Mouse (Mus musculus) neural tube, embryonic 15.5 days (tissue): Measurements from ENCODE around the gene Aldh18a1. TPM values are rescaled to one million over a fixed set of nuclear protein-coding genes. Genes with fewer than 3 reads are reported as not detected.
"Not testable (repeated sequence)": the region's sequence is repeated elsewhere in the genome, so short reads cannot be mapped to it uniquely, and the experiment has no call there.

Experiments used
- ATAC-seq: fragments of 200-750 bp; cut with Nextera tagmentation; 2 replicates; pipeline ENCODE4 v1.8.0; 2017; ENCODE audit warnings: mild to moderate bottlenecking, moderate TSS enrichment, moderate library complexity; ENCODE audit not compliant: low FRiP score
- H3K27ac ChIP-seq: fragments of 300-500 bp; sonication (generic); replicated peaks from 2 replicates; pipeline ENCODE4 v1.5.1; 2015; ENCODE audit warnings: mild to moderate bottlenecking, inconsistent platforms
- H3K27me3 ChIP-seq: fragments of 300-500 bp; sonication (generic); replicated peaks from 2 replicates; pipeline ENCODE4 v1.6.1; 2015; ENCODE audit warnings: inconsistent platforms
- H3K36me3 ChIP-seq: fragments of 300-500 bp; sonication (generic); 2 replicates; pipeline ENCODE4 v1.6.1; 2015; ENCODE audit warnings: inconsistent platforms
- H3K4me1 ChIP-seq: fragments of 300-500 bp; sonication (generic); 2 replicates; pipeline ENCODE4 v1.6.1; 2015; ENCODE audit warnings: inconsistent platforms
- H3K4me2 ChIP-seq: fragments of 300-500 bp; sonication (generic); 2 replicates; pipeline ENCODE4 v1.6.1; 2015; ENCODE audit warnings: inconsistent platforms, mild to moderate bottlenecking, moderate library complexity
- H3K4me3 ChIP-seq: fragments of 300-500 bp; sonication (generic); replicated peaks from 2 replicates; pipeline ENCODE4 v1.5.1; 2015; ENCODE audit warnings: mild to moderate bottlenecking, inconsistent platforms
- H3K9ac ChIP-seq: fragments of 300-500 bp; sonication (generic); replicated peaks from 2 replicates; pipeline ENCODE4 v1.6.1; 2015; ENCODE audit warnings: mild to moderate bottlenecking, inconsistent platforms
- H3K9me3 ChIP-seq: fragments of 300-500 bp; sonication (generic); replicated peaks from 2 replicates; pipeline ENCODE4 v1.6.1; 2016; ENCODE audit warnings: inconsistent platforms
- WGBS: fragments of 180-500 bp; shearing (Covaris S2); methylation state at CpG from one replicate; pipeline ENCODE4 v1.1.7; 2015; ENCODE audit warnings: mixed read lengths; 5-methylcytosine and 5-hydroxymethylcytosine counted together
- polyA plus RNA-seq: library from polyadenylated mRNA; unstranded; fragments of >200 nt; fragmentation: Nextera tagmentation; extraction: Ambion mirVana; gene quantifications from 2 replicates; pipeline ENCODE4 v1.2.1, GENCODE M21; 2015

The Aldh18a1 gene
- polyA plus RNA-seq, 1 experiment from 2014 or later, result 43.0 TPM

GRCm38 (mm10) chr19:40581662-40582061 is 6.6 kb downstream of the Aldh18a1 start:
- 90% methylated on average over 5 of the region's 5 CpGs for WGBS
- Histone ChIP-seq H3K9ac (no peak overlapping the region), H3K4me3 (no peak overlapping the region), H3K9me3 (no peaks in the 10 kb centered on the region), H3K4me2 (no peak overlapping the region), H3K27me3 (no peaks in the 10 kb centered on the region), H3K36me3 (peaks cover 60% of the 10 kb centered on the region), H3K4me1 (peaks cover 7% of the 10 kb centered on the region), H3K27ac (no peak overlapping the region)
- no peak for ATAC-seq

GRCm38 (mm10) chr19:40580902-40581301 is 7.4 kb downstream of the Aldh18a1 start:
- peaks cover 67% of the 10 kb centered on the region for H3K36me3 ChIP-seq
- no peaks in the 10 kb centered on the region for H3K27me3 ChIP-seq
- H3K4me1 ChIP-seq, result no peaks in the 10 kb centered on the region
- no peak overlapping the region for H3K27ac ChIP-seq
- WGBS, result 88% methylated on average over 2 of the region's 2 CpGs
- H3K4me3 ChIP-seq, result no peak overlapping the region
- no peak overlapping the region for H3K4me2 ChIP-seq
- no peak for ATAC-seq
- no peaks in the 10 kb centered on the region for H3K9me3 ChIP-seq
- H3K9ac ChIP-seq, result no peak overlapping the region

DNA sequence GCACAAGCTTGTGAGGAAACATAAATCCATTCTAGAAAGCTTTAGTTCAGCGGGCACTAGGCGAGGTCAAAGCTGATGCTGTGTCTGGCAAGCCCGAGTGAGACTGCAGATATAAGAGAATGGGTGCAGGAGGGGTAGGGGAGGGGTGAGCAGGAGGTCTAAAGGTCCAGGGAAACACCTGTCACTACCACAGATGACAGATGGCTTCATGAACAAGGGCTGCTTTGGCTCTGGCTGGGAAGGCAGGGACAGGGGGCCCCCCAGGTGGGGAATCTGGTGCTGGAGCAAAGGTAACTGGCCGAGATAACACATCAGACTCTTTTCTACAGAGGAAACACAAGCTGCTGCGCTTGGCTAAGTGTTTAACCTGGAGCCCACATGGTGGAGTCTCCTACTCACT is 12.8 kb downstream of the Aldh18a1 start:
- Histone ChIP-seq H3K4me1 (no peaks in the 10 kb centered on the region), H3K27me3 (no peaks in the 10 kb centered on the region), H3K4me3 (no peak overlapping the region), H3K4me2 (no peak overlapping the region), H3K9ac (no peak overlapping the region), H3K27ac (no peak overlapping the region), H3K36me3 (peaks cover 95% of the 10 kb centered on the region), H3K9me3 (0 out of 2 replicates have a peak, but pooled peaks cover 4% of the 10 kb centered on the region)
- ATAC-seq, result no peak
- 74% methylated on average over 5 of the region's 5 CpGs for WGBS

DNA sequence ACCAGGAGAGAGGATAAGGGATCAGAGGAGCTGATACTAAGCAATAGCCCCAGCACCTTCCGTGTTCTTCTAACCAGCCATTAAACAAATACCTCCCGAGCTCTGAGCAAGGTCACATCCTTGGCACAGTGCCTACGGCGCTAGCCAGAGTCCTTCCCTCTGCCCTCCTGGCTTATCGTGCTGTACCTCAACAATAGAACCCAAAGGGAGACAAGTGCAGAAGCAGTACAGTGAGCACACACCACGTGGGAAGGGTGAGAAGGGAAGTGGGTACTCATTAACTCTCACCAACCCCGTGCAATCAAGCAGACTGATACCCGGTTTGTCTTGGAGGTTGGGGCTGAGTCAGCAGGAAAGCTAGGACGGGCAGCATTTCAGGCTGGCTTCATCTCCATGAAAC is 17.5 kb downstream of the Aldh18a1 start:
- no peaks in the 10 kb centered on the region for H3K27me3 ChIP-seq
- no peak overlapping the region for H3K4me2 ChIP-seq
- no peak overlapping the region for H3K9ac ChIP-seq
- peaks cover 97% of the 10 kb centered on the region for H3K36me3 ChIP-seq
- no peak overlapping the region for H3K27ac ChIP-seq
- no peaks in the 10 kb centered on the region for H3K4me1 ChIP-seq
- WGBS, result 93% methylated on average over 9 of the region's 9 CpGs
- H3K9me3 ChIP-seq, result 0 out of 2 replicates have a peak, but pooled peaks cover 4% of the 10 kb centered on the region
- no peak for ATAC-seq
- H3K4me3 ChIP-seq, result no peak overlapping the region

- peaks cover 95% of the 10 kb centered on the region for H3K36me3 ChIP-seq
- H3K27ac ChIP-seq, result no peak overlapping the region
- no peak overlapping the region for H3K4me3 ChIP-seq
- H3K4me1 ChIP-seq, result no peaks in the 10 kb centered on the region
- no peak for ATAC-seq
- 0 out of 2 replicates have a peak, but pooled peaks cover 4% of the 10 kb centered on the region for H3K9me3 ChIP-seq
- no peak overlapping the region for H3K9ac ChIP-seq
- H3K27me3 ChIP-seq, result no peaks in the 10 kb centered on the region
- no peak overlapping the region for H3K4me2 ChIP-seq
- WGBS, result 87% methylated on average over 3 of the region's 3 CpGs
Measured at GRCm38 (mm10) chr19:40567616-40568015, 20.6 kb downstream of the Aldh18a1 start.

DNA sequence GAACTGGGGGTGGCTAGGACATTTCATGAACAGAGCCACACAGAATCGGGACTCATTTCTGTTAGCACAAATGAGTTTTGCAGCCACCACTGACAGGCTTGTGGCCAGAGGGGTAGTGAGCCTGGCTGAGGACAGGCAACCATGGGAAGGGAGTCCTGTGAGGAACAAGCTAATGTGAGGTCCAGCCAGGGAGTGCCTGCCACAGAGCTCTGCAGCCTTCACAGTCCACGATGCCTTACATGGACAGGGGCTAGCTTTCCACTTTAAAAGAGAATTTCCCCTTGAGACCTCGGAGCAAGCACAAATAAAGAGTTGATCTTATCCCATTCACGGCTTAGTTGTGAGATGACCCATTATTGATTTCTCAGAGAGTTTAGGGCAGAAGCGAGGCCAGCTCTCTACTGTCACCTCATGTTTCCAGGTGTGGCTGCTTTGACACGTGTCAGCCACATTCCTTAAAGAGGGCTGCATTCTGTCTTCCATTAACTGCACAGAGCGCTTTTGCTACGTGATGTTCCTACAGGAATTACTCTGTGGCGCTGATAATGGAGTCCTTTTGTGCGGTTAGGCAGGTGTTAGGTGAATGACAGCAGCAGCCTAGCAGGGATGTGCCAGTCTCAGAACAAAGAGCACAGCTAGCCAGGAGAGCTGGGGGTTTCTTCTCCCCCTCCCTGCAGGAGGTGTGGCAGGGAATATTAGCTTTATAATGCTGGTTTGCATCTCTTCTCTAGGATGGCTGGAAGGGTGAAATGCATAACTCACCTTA is 24.2 kb downstream of the Aldh18a1 start:
- no peak for ATAC-seq
- peaks cover 70% of the 10 kb centered on the region for H3K36me3 ChIP-seq
- H3K4me2 ChIP-seq, result no peak overlapping the region
- no peaks in the 10 kb centered on the region for H3K9me3 ChIP-seq
- no peaks in the 10 kb centered on the region for H3K4me1 ChIP-seq
- H3K4me3 ChIP-seq, result no peak overlapping the region
- no peak overlapping the region for H3K9ac ChIP-seq
- 90% methylated on average over 10 of the region's 10 CpGs for WGBS
- H3K27ac ChIP-seq, result no peak overlapping the region
- no peaks in the 10 kb centered on the region for H3K27me3 ChIP-seq

- H3K27me3 ChIP-seq, H3K9ac ChIP-seq, H3K4me3 ChIP-seq, ATAC-seq, H3K27ac ChIP-seq, H3K4me2 ChIP-seq, H3K4me1 ChIP-seq, H3K9me3 ChIP-seq: not testable (repeated sequence)
- peaks cover 67% of the 10 kb centered on the region for H3K36me3 ChIP-seq
- WGBS, result 71% methylated on average over 14 of the region's 31 CpGs
Measured at GRCm38 (mm10) chr19:40561521-40561920, 26.7 kb downstream of the Aldh18a1 start.

DNA sequence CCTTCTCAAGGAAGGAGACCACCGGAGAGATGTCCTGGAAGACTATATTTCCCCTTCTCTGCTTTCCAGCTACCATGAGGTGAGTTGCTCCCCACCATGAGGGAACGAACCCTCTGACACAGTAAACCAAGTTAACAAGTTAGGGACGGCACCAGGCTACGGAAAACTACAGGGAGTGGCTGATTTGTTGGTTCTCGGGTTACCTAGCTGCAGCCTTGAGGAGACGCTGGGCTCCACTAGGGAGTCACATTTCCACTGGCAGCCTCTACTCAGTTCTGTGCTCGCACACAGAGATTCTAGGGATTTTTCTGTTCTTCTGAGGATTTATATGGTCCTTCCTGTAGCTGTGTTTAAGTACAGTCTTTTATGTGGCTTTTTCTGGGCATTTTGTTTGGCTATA is 32.2 kb downstream of the Aldh18a1 start:
- no peak for ATAC-seq
- Histone ChIP-seq H3K27me3 (no peaks in the 10 kb centered on the region), H3K27ac (no peak overlapping the region), H3K9ac (no peak overlapping the region), H3K36me3 (peaks cover 73% of the 10 kb centered on the region), H3K4me1 (no peaks in the 10 kb centered on the region), H3K4me2 (no peak overlapping the region), H3K9me3 (no peaks in the 10 kb centered on the region), H3K4me3 (no peak overlapping the region)
- 90% methylated on average over 7 of the region's 7 CpGs for WGBS

DNA sequence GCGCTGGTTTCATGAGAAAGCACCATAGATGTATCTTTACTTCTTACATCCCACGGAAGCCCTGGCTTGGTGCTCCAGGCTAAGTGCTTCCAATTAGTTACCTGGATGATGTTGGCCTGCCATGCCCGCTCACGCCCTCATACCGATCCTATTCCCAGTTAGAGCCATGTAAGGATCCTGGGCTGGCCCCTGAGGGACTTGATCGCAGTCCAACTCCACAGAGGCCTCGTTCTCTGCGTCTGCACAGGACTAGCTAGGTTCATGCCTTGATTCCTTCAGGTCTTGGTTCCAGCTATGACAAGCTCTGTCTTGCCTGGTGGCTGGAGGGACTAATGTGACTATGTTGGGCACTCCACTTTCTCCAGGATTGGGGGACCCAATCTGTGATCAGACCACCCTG is 33.1 kb downstream of the Aldh18a1 start:
- Histone ChIP-seq H3K4me3 (no peak overlapping the region), H3K36me3 (peaks cover 82% of the 10 kb centered on the region), H3K9me3 (no peaks in the 10 kb centered on the region), H3K9ac (no peak overlapping the region), H3K4me1 (no peaks in the 10 kb centered on the region), H3K27ac (no peak overlapping the region), H3K27me3 (no peaks in the 10 kb centered on the region), H3K4me2 (no peak overlapping the region)
- 97% methylated on average over 8 of the region's 8 CpGs for WGBS
- ATAC-seq, result no peak

DNA sequence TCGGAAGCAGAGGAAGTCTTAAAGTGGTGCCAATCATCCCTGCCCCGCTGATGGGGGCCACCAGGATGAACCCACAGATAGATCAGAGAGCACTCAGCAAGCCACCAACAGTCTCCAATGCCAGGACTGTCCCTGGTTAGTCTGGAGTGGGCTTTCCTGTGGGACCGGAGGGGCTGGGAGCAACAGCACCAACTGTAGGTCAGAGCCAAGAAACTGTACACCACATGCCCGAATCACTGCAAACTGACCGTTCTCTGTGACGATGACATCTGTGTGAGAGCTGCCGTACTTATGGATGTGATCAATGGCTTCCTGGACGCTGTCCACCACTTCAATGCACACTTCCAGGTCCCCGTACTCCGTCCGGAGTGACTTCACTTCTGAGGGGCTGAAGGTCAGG is 33.9 kb downstream of the Aldh18a1 start:
- H3K36me3 ChIP-seq, result peaks cover 82% of the 10 kb centered on the region
- no peaks in the 10 kb centered on the region for H3K9me3 ChIP-seq
- no peak overlapping the region for H3K4me3 ChIP-seq
- H3K4me1 ChIP-seq, result no peaks in the 10 kb centered on the region
- H3K27ac ChIP-seq, result no peak overlapping the region
- H3K9ac ChIP-seq, result no peak overlapping the region
- WGBS, result 96% methylated on average over 11 of the region's 11 CpGs
- H3K4me2 ChIP-seq, result no peak overlapping the region
- no peak for ATAC-seq
- H3K27me3 ChIP-seq, result no peaks in the 10 kb centered on the region

GRCm38 (mm10) chr19:40553849-40554248 is 34.4 kb downstream of the Aldh18a1 start:
- 93% methylated on average over 6 of the region's 6 CpGs for WGBS
- no peak overlapping the region for H3K4me3 ChIP-seq
- no peaks in the 10 kb centered on the region for H3K4me1 ChIP-seq
- no peak overlapping the region for H3K4me2 ChIP-seq
- H3K36me3 ChIP-seq, result peaks cover 82% of the 10 kb centered on the region
- H3K27ac ChIP-seq, result no peak overlapping the region
- no peaks in the 10 kb centered on the region for H3K9me3 ChIP-seq
- H3K9ac ChIP-seq, result no peak overlapping the region
- no peaks in the 10 kb centered on the region for H3K27me3 ChIP-seq
- ATAC-seq, result no peak

DNA sequence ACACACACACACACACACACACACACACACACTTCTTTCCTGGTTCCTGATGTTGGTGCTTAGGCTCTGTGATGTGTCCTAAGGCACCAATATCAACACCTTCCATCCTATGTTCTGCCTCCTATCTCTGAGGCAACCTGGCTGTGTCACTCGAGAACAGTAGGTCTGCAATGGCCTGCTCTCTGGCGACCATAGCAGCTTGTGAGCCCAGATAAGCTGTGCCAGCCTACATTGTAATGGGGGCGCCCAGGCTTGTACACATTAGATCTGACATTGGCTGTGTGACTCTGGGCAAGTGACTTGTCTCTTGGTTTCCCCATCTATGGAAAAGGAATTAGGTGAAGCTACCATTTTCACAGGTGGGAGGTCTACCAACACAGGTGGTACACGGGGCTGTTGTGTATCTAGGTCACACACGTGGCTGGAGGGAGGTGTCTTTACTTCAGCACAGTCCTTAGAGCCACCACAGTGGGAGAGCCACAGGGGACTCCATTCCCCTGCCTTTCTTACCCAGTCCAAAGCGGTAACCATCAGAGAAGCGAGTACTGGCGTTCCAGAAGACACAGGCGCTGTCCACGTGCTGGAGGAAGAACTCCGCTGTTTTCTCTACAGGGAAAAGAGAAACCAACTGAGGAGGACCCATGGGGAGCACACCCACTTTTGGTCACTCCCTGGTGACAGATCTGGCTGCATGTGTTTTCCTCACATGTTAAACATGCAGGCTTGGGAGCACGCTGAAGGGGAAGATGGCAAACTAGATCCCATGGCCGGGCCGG is 35.1 kb downstream of the Aldh18a1 start:
- Histone ChIP-seq H3K4me2 (no peak overlapping the region), H3K27ac (no peak overlapping the region), H3K9ac (no peak overlapping the region), H3K9me3 (no peaks in the 10 kb centered on the region), H3K4me1 (no peaks in the 10 kb centered on the region), H3K4me3 (no peak overlapping the region), H3K27me3 (no peaks in the 10 kb centered on the region), H3K36me3 (peaks cover 79% of the 10 kb centered on the region)
- WGBS, result 92% methylated on average over 14 of the region's 14 CpGs
- ATAC-seq, result no peak
